ENCODE assay signal across 18 mouse cellular contexts in the genomic region with DNA sequence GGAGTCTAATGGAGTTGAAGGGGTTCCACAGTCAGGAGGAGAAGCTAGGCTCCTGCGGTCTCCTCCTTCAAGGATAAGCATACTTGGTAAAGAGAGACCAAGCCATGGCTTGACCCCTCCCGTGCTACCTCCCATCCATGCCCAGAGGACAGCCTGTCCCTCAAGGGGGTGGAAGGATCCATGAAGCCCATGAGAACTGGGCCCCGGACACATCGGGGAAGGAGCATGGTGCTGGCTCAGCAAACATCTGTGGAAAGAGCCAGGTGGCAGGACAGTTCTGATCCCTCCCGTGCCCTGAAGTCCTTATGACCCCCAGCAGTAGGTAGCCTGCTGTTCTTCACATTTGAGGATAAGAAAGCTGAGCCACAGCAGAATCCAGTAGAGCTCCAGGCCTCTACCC. TPM values are rescaled to one million over a fixed set of nuclear protein-coding genes. Genes with fewer than 3 reads are reported as not detected.
DNase-seq lines count a peak whose midpoint lies in the region; ATAC-seq and TF ChIP-seq lines count a peak whose summit lies in the region.
"Had no signal": no experiment of that assay in that cellular context is flagged by ENCODE, and none has a peak within 500 bp of the region (broad histone marks: within the 10 kb centered on the region; RNA-seq: fewer than 3 reads in every experiment).

No protein-coding gene starts in this region.

- no peak overlapping the region for H3K4me2 ChIP-seq in forebrain, embryonic 13.5 days
- no peak overlapping the region for H3K4me2 ChIP-seq in forebrain, embryonic 11.5 days (ENCODE audit: low read depth, low read length, severe bottlenecking)
- no peak overlapping the region for H3K4me2 ChIP-seq in kidney, embryonic 16.5 days (replicated peaks; ENCODE audit: low read depth, low read length)
- H3K4me2 ChIP-seq: embryonic facial prominence, embryonic 12.5 days; embryonic facial prominence, embryonic 15.5 days; forebrain, embryonic 12.5 days; hindbrain, embryonic 12.5 days had no signal

- DNase-seq in forebrain, embryonic 11.5 days (ENCODE audit: low spot score) = no peak
- no peak for DNase-seq in heart, adult 2 months
- DNase-seq in heart, postnatal 36 days = no peak
- DNase-seq in kidney, adult 2 months = no peak
- DNase-seq: adrenal gland, postnatal 25 days; cerebellum, adult 18-20 months; cerebellum, adult 9-11 months; gastrocnemius, postnatal 14 days had no signal

- WGBS in forebrain, embryonic 13.5 days = 82% methylated on average over 5 of the region's 5 CpGs
- 84% methylated on average over 5 of the region's 5 CpGs for whole genome bisulfite sequencing in forebrain, embryonic 11.5 days
- 91% methylated on average over 5 of the region's 5 CpGs for WGBS in heart, adult 2 months
- 93% methylated on average over 5 of the region's 5 CpGs for WGBS in kidney, adult 2 months
- WGBS in kidney, embryonic 16.5 days = 87% methylated on average over 5 of the region's 5 CpGs

- no peak for TF ChIP-seq CTCF in heart, adult 2 months (IDR thresholded peaks at IDR 0.05)
- no peak for TF ChIP-seq CTCF in kidney, adult 2 months (conservative IDR thresholded peaks at IDR 0.05; ENCODE audit: insufficient read depth, insufficient read length, low read depth, low read length)

- no peak for ATAC-seq in forebrain, embryonic 13.5 days
- ATAC-seq in forebrain, embryonic 11.5 days (replicated peaks; ENCODE audit: low FRiP score) = no peak
- no peak for ATAC-seq in kidney, embryonic 16.5 days (ENCODE audit: low FRiP score, low TSS enrichment)
- ATAC-seq: forebrain, embryonic 16.5 days had no signal

- H3K27ac ChIP-seq in forebrain, embryonic 13.5 days = no peak overlapping the region
- H3K27ac ChIP-seq in forebrain, embryonic 11.5 days (ENCODE audit: low read depth, low read length) = no peak overlapping the region
- peak overlapping the region; percentile 87 for H3K27ac ChIP-seq in heart, adult 2 months
- peak overlapping the region; percentile 95 for H3K27ac ChIP-seq in kidney, adult 2 months (ENCODE audit: insufficient read depth, low read depth, low read length)
- H3K27ac ChIP-seq in kidney, embryonic 16.5 days (ENCODE audit: low read length) = no peak overlapping the region
- H3K27ac ChIP-seq in brown adipose tissue, adult 24 weeks (replicated peaks; ENCODE audit: low read depth, low read length) = peak overlapping the region; percentile 100
- H3K27ac ChIP-seq: embryonic facial prominence, embryonic 12.5 days; embryonic facial prominence, embryonic 15.5 days; forebrain, embryonic 12.5 days; hindbrain, embryonic 12.5 days; hindbrain, embryonic 15.5 days had no signal

- no peaks in the 10 kb centered on the region for H3K79me2 ChIP-seq in heart, adult 2 months (replicated peaks; ENCODE audit: control insufficient read depth, insufficient read depth, low read length)

- H3K4me3 ChIP-seq in forebrain, embryonic 13.5 days = no peak overlapping the region
- H3K4me3 ChIP-seq in forebrain, embryonic 11.5 days (ENCODE audit: low read depth, low read length) = no peak overlapping the region
- H3K4me3 ChIP-seq in heart, adult 2 months = no peak overlapping the region
- H3K4me3 ChIP-seq in kidney, adult 2 months (ENCODE audit: insufficient read depth, low read depth, low read length) = no peak overlapping the region
- no peak overlapping the region for H3K4me3 ChIP-seq in kidney, embryonic 16.5 days (ENCODE audit: low read length)
- peak overlapping the region; percentile 58; the same call in 1 of the 2 replicates for H3K4me3 ChIP-seq in brown adipose tissue, adult 24 weeks (ENCODE audit: insufficient read depth, low read depth, low read length)
- H3K4me3 ChIP-seq: embryonic facial prominence, embryonic 12.5 days; embryonic facial prominence, embryonic 15.5 days; forebrain, embryonic 12.5 days; heart, embryonic 15.5 days; hindbrain, embryonic 12.5 days; hindbrain, embryonic 15.5 days had no signal

- 0 out of 2 replicates have a peak, but pooled peaks cover 6% of the 10 kb centered on the region for H3K27me3 ChIP-seq in forebrain, embryonic 13.5 days
- no peaks in the 10 kb centered on the region for H3K27me3 ChIP-seq in forebrain, embryonic 11.5 days (ENCODE audit: control insufficient read depth, insufficient read depth, low read length)
- no peaks in the 10 kb centered on the region for H3K27me3 ChIP-seq in heart, adult 2 months (ENCODE audit: control insufficient read depth, insufficient read depth, low read length)
- no peaks in the 10 kb centered on the region for H3K27me3 ChIP-seq in kidney, adult 2 months (replicated peaks; ENCODE audit: control insufficient read depth, insufficient read depth, low read length)
- no peaks in the 10 kb centered on the region for H3K27me3 ChIP-seq in kidney, embryonic 16.5 days (ENCODE audit: insufficient read depth, low read length)
- H3K27me3 ChIP-seq: embryonic facial prominence, embryonic 12.5 days; heart, embryonic 15.5 days; hindbrain, embryonic 15.5 days had no signal

- intact Hi-C loops in heart, adult 2 months (cut with DNase I) = loop anchor here (5.0 kb wide), 1 partner anchor 424 kb away; no protein-coding TSS in a partner anchor
- intact Hi-C loops in heart, postnatal 36 days (cut with DNase I) = loop anchor here (5.0 kb wide), 2 partner anchors 319 to 424 kb away; partner anchors contain the start of gene Bnip1

- H3K36me3 ChIP-seq in forebrain, embryonic 13.5 days (ENCODE audit: poor library complexity, severe bottlenecking) = no peaks in the 10 kb centered on the region
- no peaks in the 10 kb centered on the region for H3K36me3 ChIP-seq in forebrain, embryonic 11.5 days (ENCODE audit: control insufficient read depth, insufficient read depth, low read length)
- H3K36me3 ChIP-seq in heart, adult 2 months (ENCODE audit: control insufficient read depth, insufficient read depth, low read length) = no peaks in the 10 kb centered on the region
- no peaks in the 10 kb centered on the region for H3K36me3 ChIP-seq in kidney, adult 2 months (ENCODE audit: control insufficient read depth, insufficient read depth, low read length)
- H3K36me3 ChIP-seq in kidney, embryonic 16.5 days (ENCODE audit: insufficient read depth, low read length) = no peaks in the 10 kb centered on the region
- H3K36me3 ChIP-seq: embryonic facial prominence, embryonic 12.5 days; embryonic facial prominence, embryonic 15.5 days; forebrain, embryonic 12.5 days; heart, embryonic 15.5 days; hindbrain, embryonic 12.5 days; hindbrain, embryonic 15.5 days had no signal

- no peaks in the 10 kb centered on the region for H3K9me3 ChIP-seq in forebrain, embryonic 13.5 days (replicated peaks)
- no peaks in the 10 kb centered on the region for H3K9me3 ChIP-seq in forebrain, embryonic 11.5 days (ENCODE audit: control insufficient read depth, low read length)
- no peaks in the 10 kb centered on the region for H3K9me3 ChIP-seq in kidney, embryonic 16.5 days (ENCODE audit: low read length)
- H3K9me3 ChIP-seq: embryonic facial prominence, embryonic 12.5 days; embryonic facial prominence, embryonic 15.5 days; forebrain, embryonic 12.5 days; heart, embryonic 15.5 days; hindbrain, embryonic 12.5 days; hindbrain, embryonic 15.5 days had no signal

- 0 out of 2 replicates have a peak, but pooled peaks cover 3% of the 10 kb centered on the region for H3K4me1 ChIP-seq in forebrain, embryonic 13.5 days
- no peaks in the 10 kb centered on the region for H3K4me1 ChIP-seq in forebrain, embryonic 11.5 days (replicated peaks; ENCODE audit: control insufficient read depth, insufficient read depth, low read length)
- H3K4me1 ChIP-seq in heart, adult 2 months (ENCODE audit: control insufficient read depth, insufficient read depth, low read length) = peaks cover 19% of the 10 kb centered on the region
- peaks cover 11% of the 10 kb centered on the region for H3K4me1 ChIP-seq in kidney, adult 2 months (ENCODE audit: control insufficient read depth, insufficient read depth, low read length)
- peaks cover 7% of the 10 kb centered on the region; the same call in 1 of the 2 replicates for H3K4me1 ChIP-seq in kidney, embryonic 16.5 days (ENCODE audit: insufficient read depth, low read length)
- H3K4me1 ChIP-seq in brown adipose tissue, adult 24 weeks (ENCODE audit: control insufficient read depth, insufficient read depth, insufficient read length, low read length) = peaks cover 22% of the 10 kb centered on the region
- H3K4me1 ChIP-seq: embryonic facial prominence, embryonic 12.5 days; hindbrain, embryonic 12.5 days had no signal

- no peak for TF ChIP-seq POLR2A in heart, adult 2 months (IDR thresholded peaks at IDR 0.05; ENCODE audit: insufficient read depth, low read depth, low read length)
- no peak for TF ChIP-seq POLR2A in kidney, adult 2 months (IDR thresholded peaks at IDR 0.05; ENCODE audit: low read depth, low read length)

- TF ChIP-seq EP300 in heart, adult 2 months (IDR thresholded peaks at IDR 0.05; ENCODE audit: insufficient read depth, low read depth, low read length) = no peak

- peak overlapping the region; percentile 12; the same call in 1 of the 2 replicates for H3K9ac ChIP-seq in forebrain, embryonic 13.5 days
- H3K9ac ChIP-seq in forebrain, embryonic 11.5 days (ENCODE audit: low read length) = no peak overlapping the region
- no peak overlapping the region; the same call in 1 of the 2 replicates for H3K9ac ChIP-seq in heart, adult 2 months (ENCODE audit: low read depth, low read length)
- no peak overlapping the region for H3K9ac ChIP-seq in kidney, embryonic 16.5 days (replicated peaks; ENCODE audit: low read length)
- H3K9ac ChIP-seq: embryonic facial prominence, embryonic 12.5 days; embryonic facial prominence, embryonic 15.5 days; forebrain, embryonic 12.5 days; heart, embryonic 15.5 days; hindbrain, embryonic 12.5 days had no signal

RNA-seq across cellular contexts. Expression of gene Neurl1b, which starts 48.8 kb away (rescaled TPM):
- polyA plus RNA-seq in forebrain, embryonic 13.5 days (2015; fragmentation: Nextera tagmentation; extraction: Ambion mirVana) = 1.2 and 1.7 TPM in 2 replicates
- polyA plus RNA-seq in forebrain, embryonic 11.5 days (2014; fragmentation: Nextera tagmentation; extraction: Ambion mirVana) = 0.35 and 0.45 TPM in 2 replicates
- 1 to 10 TPM; 3.9 to 5.0 TPM for total RNA-seq in heart, adult 2 months (2021)
- polyA plus RNA-seq in heart, adult 2 months (2012; rRNA removed) = 4.6 and 4.7 TPM in 2 replicates
- 1 to 10 TPM; 5.2 to 6.3 TPM for total RNA-seq in heart, postnatal 36 days (2021)
- 22.0 and 28.7 TPM in 2 replicates for polyA plus RNA-seq in kidney, adult 2 months (2012; rRNA removed)
- polyA plus RNA-seq in kidney, embryonic 16.5 days (2015; fragmentation: Nextera tagmentation; extraction: Ambion mirVana) = 1.7 and 2.4 TPM in 2 replicates
- 0.99 and 1.8 TPM in 2 replicates for polyA plus RNA-seq in brown adipose tissue, adult 24 weeks (2012; ENCODE audit: insufficient read depth, insufficient read length, missing spikeins)

Comparison
In these comparisons a context has a peak if more than half of its experiments do, and no peak if none do; other contexts are left out.
1. H3K27ac ChIP-seq: peak in heart, adult 2 months (single experiment), kidney, adult 2 months (single experiment) and brown adipose tissue, adult 24 weeks (single experiment); none in forebrain, embryonic 13.5 days (single experiment), forebrain, embryonic 11.5 days (single experiment) and kidney, embryonic 16.5 days (single experiment).